Mouse (Mus musculus) liver, postnatal 0 days (tissue): ENCODE data around the gene Atrnl1.

Experiments used
- CTCF ChIP-seq: sonication (generic); IDR thresholded peaks from 2 replicates; pipeline ENCODE4 v1.5.1; 2016; ENCODE audit warnings: antibody characterized with exemption, low read depth
- EP300 ChIP-seq: IDR thresholded peaks from 2 replicates; pipeline ENCODE4 v1.6.1; 2016; ENCODE audit warnings: antibody characterized with exemption, low read depth, mild to moderate bottlenecking

DNA sequence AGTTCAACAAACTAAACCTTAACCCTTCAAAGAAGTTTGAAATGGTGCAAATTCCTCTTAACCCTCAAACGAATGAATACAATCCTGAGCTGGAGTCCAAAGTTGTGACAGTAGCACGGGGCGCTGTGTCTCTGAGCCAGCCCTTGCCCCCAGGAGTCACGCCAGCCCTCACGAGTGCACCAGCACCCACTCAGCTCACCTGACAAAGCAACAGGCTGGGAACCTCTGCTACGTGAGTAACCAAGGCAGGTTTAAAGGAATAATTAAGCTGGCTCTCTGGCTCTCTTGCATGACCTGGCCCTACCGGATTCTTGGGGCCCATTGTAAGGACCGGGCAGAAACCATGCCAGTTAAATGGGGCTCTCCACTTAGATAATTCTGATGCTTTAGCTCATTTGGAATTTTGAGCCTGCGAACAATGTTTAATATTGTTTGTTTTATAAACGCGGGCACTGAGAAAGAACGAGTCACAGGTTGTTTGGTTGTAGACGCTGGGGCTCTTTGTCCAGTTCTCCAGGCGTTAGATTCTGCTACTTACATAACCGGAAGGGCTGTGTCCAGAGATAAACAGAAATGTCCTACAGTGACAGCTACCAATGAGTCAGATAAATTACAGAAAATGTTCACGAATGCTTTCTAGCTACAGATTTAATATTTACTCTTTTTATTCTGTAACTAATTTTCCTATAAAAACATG lies 10.5 kb upstream of the Atrnl1 start:
- TF ChIP-seq CTCF (no peak), EP300 (0 out of 2 replicates have a peak, but pooled peaks have one; percentile 21)
